Mouse (Mus musculus): Measurements from ENCODE around the gene Pcdh7.

The Pcdh7 gene

DNA sequence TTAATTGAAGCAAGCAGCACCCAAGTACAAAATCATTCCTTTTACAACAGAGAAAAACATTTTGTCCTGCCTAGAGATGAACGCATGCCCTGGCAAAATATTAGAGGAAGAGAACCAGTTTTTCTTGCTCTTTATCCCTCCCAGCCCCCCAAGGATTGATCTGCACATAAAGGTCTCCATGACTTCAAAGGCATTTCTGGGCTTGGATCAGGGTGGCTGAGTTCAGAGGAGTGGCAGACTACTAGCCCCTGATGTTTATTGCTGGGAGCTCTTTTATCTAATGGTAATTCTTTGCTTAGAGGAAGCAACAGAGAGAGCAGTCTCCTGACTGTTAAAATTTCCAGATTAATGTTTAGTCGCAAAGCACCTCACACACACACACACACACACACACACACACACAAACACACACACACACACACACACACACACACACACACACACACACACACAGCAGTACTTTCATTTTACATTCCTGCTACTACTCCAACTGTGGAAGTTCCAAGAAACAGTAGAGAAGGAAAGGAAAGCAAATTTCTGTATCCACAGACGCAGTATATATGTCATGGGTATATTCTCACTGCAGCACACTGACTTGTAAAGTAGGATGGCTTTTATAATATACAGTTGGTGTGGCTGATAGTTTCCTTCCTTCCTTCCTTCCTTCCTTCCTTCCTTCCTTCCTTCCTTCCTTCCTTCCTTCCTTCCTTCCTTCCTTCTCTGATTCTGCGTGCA lies 71.2 kb downstream of the Pcdh7 start:
- in situ Hi-C loops (cut with MboI, MseI) = no loop called here

DNA sequence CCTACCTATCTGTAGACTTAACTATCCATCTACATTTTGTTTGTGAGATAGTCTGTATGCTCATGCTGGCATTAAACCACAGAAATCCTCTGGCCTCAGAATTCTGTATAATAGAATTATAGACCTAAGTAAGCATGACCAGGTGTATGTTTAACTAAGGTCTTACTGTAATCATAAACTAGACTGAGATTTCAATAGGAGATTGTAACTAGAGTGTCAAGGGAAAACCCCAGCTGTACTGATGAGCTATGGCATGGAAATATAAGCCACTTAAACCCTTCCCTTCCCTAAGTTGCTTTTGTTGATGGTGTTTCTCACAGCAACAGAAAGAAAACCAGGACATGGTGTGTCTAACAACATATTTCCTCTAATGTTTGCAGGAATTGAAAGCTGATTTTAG lies 78.6 kb downstream of the Pcdh7 start:
- in situ Hi-C loops (cut with MboI, MseI) = no loop called here

DNA sequence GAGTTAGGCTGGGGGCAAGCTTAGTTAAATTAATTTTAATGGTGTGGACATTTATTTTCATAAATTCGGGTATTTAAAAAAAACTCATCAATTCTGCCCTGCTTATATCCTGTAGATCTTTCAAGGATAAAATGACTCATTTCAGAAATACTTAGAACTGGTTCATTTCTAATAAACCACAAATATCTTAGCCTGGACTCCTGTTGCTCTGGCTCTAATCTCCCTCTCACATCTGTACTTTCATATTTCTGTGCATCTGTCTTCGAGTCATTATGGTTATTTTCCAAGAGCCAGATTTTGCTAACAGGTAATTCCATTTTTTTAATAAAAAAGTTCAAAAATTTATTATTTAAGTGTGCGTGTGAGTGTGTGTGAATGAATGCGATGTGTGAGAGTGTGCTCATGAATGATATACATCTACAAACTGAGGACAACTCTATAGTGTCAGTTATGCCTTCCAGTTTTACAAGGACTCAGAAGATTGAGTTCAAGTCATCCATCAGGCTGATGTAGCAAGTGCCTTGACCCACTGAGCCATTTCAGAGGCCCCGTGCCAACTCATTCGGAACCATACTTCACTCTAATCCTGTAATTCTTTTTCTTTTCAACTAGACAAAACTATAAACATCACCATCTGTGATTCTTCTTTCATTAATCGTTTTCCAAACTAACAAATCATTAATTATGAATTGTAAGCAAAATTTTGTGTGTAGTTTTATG lies 80.3 kb downstream of the Pcdh7 start:
- in situ Hi-C loops (cut with MboI, MseI) = no loop called here

- in situ Hi-C loops (cut with MboI, MseI) = no loop called here
These were observed 85.3 kb downstream of the Pcdh7 start for GRCm38 (mm10) chr5:57803108-57803507.

- in situ Hi-C loops (cut with MboI, MseI) = no loop called here
These were observed 86.1 kb downstream of the Pcdh7 start for GRCm38 (mm10) chr5:57803890-57804289.

- in situ Hi-C loops (cut with MboI, MseI) = no loop called here
These were observed 89.6 kb downstream of the Pcdh7 start for GRCm38 (mm10) chr5:57807350-57807749.

GRCm38 (mm10) chr5:57810641-57811040 lies 92.9 kb downstream of the Pcdh7 start:
- in situ Hi-C loops (cut with MboI, MseI) = no loop called here

GRCm38 (mm10) chr5:57815964-57816589 lies 98.3 kb downstream of the Pcdh7 start:
- in situ Hi-C loops (cut with MboI, MseI) = no loop called here

DNA sequence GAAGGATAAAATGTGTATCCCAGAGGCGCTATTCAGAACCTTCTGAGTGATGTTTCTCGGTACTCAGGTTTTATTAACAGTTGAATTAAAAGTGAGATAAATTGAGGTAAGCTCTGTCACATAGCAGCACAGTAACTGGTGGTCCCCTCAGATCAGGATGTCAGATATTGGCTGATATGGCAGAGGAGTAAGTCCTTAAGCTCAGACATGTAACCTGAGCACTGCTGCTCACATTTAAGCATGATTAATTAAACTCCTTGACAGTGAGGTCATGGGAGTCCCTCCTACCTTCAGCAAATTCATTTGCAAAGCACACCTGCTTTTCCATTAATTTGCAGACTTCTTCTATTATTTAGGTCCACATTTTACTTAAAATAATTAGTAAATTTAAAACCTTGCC lies 102.0 kb downstream of the Pcdh7 start:
- in situ Hi-C loops (cut with MboI, MseI) = no loop called here

- in situ Hi-C loops (cut with MboI, MseI) = no loop called here
These were observed 103.3 kb downstream of the Pcdh7 start for GRCm38 (mm10) chr5:57821099-57821498.

- in situ Hi-C loops (cut with MboI, MseI) = no loop called here
These were observed 110.7 kb downstream of the Pcdh7 start for GRCm38 (mm10) chr5:57828437-57828836.

DNA sequence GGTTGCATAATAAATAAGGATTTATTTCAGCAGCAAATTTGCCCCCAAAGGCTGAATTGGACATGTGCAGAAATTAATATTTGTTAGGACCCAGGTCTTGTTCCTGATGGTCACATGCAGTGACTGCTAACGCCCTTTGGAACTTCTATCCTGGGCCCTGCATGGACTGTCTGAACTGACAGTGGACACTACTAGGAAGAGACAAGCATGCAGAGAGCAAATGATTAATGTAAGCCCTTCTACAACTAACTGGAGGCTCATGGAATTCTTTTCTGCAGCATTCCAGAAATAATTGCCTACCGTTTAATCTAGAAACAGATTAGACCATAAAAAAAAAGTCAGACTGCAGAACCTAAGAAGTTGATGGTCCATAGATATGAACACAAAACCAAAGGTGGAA lies 119.4 kb downstream of the Pcdh7 start:
- in situ Hi-C loops (cut with MboI, MseI) = no loop called here

DNA sequence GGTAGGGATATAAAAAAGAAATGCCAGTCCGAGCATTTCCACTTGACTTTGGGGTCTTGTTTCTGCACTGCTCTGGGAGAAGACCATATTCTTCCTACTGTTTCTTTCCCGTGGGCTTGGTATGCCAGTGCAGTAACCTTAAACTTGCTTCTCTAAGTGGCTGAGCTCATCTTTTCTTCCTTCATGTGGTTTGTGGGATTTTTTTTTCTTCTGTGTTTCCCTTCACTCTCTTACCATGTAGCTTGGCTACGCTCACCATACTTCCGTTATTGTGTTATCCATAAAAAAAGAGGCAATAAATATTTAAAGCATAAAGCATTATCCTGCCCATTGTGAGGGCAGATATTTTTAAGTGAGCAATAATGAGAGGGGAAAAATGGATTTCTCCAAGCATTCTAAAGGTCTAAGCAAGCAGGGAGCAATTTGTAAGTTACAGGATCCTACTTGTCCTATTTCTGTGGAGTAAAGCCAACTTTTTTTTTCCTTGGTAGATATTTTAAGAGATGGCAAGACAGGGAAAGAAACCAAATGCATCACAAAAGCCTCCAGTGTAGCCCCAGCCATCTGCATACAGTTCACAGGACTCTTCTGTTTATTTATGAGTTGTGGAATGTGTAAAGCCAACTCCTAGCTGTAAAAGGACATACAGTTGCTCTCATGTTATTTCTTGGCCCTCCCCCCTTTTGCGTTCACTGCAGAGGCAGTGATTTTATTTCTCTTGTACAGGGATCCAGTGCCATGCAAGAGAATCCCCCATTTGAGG lies 123.8 kb downstream of the Pcdh7 start:
- in situ Hi-C loops (cut with MboI, MseI) = no loop called here

GRCm38 (mm10) chr5:57847500-57847899 lies 129.7 kb downstream of the Pcdh7 start:
- in situ Hi-C loops (cut with MboI, MseI) = no loop called here

DNA sequence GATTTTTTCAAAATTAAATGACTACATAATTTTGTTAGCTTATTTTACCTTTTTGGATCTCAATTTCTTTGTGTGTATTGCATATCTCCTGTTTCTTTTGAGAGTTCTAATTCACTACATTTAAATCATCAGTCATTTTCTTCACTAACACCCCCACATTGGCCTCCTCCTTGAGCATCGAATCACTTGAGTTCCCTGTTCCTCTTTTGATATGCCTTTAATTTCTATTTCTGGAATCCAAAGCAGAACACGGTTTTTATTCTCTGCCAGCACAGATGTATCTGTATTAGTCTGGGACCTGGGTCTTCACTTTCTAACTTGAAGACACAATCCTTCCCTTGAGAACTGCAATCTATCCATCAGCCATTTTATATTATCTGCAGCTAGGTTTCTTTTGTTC lies 132.3 kb downstream of the Pcdh7 start:
- in situ Hi-C loops (cut with MboI, MseI) = no loop called here

DNA sequence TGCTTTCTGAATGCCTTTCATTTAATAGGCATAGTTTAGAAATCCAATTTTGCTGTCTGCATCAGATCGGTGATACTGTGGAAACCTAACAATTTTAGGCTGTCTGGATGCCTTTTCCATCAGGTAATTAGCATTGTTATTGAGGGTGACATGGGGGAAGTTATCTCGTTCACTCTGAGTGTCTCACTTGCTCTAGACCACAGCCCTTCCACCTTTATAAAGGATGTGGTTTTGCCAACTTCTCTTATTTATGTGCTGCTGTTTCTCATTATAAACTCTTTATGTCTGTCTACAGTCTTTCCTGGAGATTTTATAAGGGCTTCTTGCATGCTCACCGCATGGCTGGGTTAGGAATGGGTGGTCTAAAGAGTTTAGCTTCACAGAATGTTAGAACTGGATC lies 139.5 kb downstream of the Pcdh7 start:
- in situ Hi-C loops (cut with MboI, MseI) = no loop called here

DNA sequence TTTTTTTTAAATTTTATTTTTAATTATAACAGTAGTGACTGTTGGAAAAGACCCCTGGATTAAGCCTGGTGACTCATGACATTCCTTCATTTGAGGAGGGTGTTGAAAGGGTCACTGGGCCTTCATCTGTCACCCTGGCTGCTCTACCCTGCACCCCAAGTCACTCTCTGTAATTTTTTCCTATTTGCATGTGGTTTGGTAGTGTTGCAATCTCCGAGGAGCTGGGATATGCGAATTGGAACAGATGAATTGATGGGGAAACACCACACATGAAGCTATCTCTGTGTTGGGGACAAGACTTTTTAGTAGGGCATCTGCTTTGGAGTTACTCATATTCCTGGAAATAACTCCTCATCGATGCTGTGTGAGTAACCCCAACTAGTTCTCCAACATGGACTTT lies 146.5 kb downstream of the Pcdh7 start:
- in situ Hi-C loops (cut with MboI, MseI) = no loop called here

DNA sequence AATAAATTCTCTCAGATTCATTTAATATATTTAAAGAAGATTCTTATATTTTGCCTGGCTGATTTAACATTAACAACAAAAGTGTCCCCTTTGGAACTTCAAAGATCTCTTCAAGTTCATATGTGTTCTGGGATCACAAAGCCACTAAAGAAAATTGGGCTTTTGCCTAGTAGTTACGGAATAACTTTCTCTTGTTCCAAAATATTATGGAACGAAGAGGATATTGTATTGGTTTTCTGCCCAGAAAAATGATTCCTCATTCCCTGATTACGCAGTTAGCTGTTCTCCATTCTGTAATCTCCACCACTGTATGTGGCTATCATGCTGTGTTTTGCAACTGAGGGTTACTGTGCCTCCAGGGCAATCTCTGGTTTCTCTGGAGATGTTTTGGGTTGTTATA lies 147.5 kb downstream of the Pcdh7 start:
- in situ Hi-C loops (cut with MboI, MseI) = no loop called here

DNA sequence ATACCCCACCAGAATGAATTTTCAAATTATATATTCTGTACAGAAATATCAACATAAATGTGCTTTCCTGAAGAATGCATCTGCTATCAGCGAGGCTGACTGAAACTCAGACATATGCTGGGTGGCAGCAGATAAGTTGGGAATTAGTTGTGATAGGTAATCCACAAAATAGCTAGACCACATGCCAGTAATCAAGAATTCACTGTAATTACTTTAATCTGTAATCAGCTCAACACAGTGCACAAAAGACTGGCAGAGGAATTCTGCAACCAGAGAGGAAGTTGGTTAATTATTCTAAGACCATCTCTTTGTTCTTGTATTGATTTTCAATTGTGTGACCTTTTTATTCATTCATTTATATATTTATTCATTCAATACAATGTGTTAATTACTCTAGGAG lies 148.3 kb downstream of the Pcdh7 start:
- in situ Hi-C loops (cut with MboI, MseI) = no loop called here

GRCm38 (mm10) chr5:57867906-57868305 lies 150.1 kb downstream of the Pcdh7 start:
- in situ Hi-C loops (cut with MboI, MseI) = no loop called here

DNA sequence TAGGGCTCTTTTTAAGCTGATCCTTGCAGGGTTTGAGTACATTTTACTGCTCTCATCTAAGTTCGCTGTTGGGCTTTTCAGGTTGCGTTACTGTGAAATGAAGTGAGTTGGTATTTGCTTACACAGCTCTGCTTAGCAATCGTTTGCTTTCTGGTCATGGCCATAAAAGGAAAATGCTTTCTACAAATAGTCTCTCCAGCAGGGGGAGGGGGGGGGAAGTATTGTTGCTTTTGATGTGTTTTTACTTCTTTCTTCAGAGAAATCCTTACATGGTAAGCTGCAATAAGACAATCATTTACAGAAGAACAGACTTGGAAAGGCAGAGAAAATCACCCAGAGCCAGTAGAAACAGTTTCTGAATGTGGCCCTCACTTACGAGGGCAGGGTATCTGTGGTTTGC lies 150.9 kb downstream of the Pcdh7 start:
- in situ Hi-C loops (cut with MboI, MseI) = no loop called here

- in situ Hi-C loops (cut with MboI, MseI) = no loop called here
These were observed 153.0 kb downstream of the Pcdh7 start for GRCm38 (mm10) chr5:57870727-57871126.

Measured in T-helper 2 cell (primary cell).